Mouse (Mus musculus) embryonic facial prominence, embryonic 10.5 days (tissue): ENCODE measurements around the gene Acbd7. TPM values are rescaled to one million over a fixed set of nuclear protein-coding genes. Genes with fewer than 3 reads are reported as not detected.

Source experiments
- DNase-seq: peaks from one replicate; pipeline ENCODE4 v3.0.0-alpha.2; 2017; ENCODE audit warnings: low spot score
- H3K27ac ChIP-seq: fragments of 300-500 bp; sonication (generic); replicated peaks from 2 replicates; pipeline ENCODE4 v1.5.1; 2016; ENCODE audit warnings: mild to moderate bottlenecking
- H3K27me3 ChIP-seq: fragments of 300-500 bp; sonication (generic); replicated peaks from 2 replicates; pipeline ENCODE4 v1.6.1; 2016; ENCODE audit warnings: low read depth, mild to moderate bottlenecking; ENCODE audit not compliant: poor library complexity, severe bottlenecking
- H3K36me3 ChIP-seq: fragments of 300-500 bp; sonication (generic); replicated peaks from 2 replicates; pipeline ENCODE4 v1.6.1; 2016; ENCODE audit warnings: mild to moderate bottlenecking, moderate library complexity
- H3K4me1 ChIP-seq: fragments of 300-500 bp; sonication (generic); 2 replicates; pipeline ENCODE4 v1.6.1; 2016
- H3K4me3 ChIP-seq: fragments of 300-500 bp; sonication (generic); 2 replicates; pipeline ENCODE4 v1.5.1; 2016; ENCODE audit warnings: mild to moderate bottlenecking, moderate library complexity
- H3K9me3 ChIP-seq: fragments of 300-500 bp; sonication (generic); 2 replicates; pipeline ENCODE4 v1.6.1; 2016; ENCODE audit warnings: mild to moderate bottlenecking
- WGBS: fragments of 180-500 bp; shearing (Covaris S2); methylation state at CpG from one replicate; pipeline ENCODE4 v1.1.7; 2016; 5-methylcytosine and 5-hydroxymethylcytosine counted together
- polyA plus RNA-seq: library from polyadenylated mRNA; unstranded; fragments of >200 nt; fragmentation: Nextera tagmentation; extraction: Ambion mirVana; gene quantifications from 2 replicates; pipeline ENCODE4 v1.2.1, GENCODE M21; 2016

Gene Acbd7
- polyA plus RNA-seq, 1 experiment from 2014 or later, result 0.31 TPM

- H3K9me3 ChIP-seq, result no peaks in the 10 kb centered on the region
- H3K4me1 ChIP-seq, result peaks cover 20% of the 10 kb centered on the region
- H3K27me3 ChIP-seq, result peaks cover 18% of the 10 kb centered on the region
- H3K36me3 ChIP-seq, result peaks cover 26% of the 10 kb centered on the region
- WGBS, result under 1% methylated on average over 45 of the region's 45 CpGs
- H3K27ac ChIP-seq, result peak within 1 kb of the TSS; percentile 89
- DNase-seq, result peak; percentile 97
- H3K4me3 ChIP-seq, result peak within 1 kb of the TSS; percentile 79
Observed at GRCm38 (mm10) chr2:3332484-3333242, 3.3 kb upstream of the Acbd7 start, which contains the start of gene Rpp38. Gene Rpp38, minus strand, starts transcription at chr2:3332643.

GRCm38 (mm10) chr2:3333761-3334160 is 2.2 kb upstream of the Acbd7 start:
- H3K4me1 ChIP-seq, result peaks cover 20% of the 10 kb centered on the region

GRCm38 (mm10) chr2:3348422-3348821 is 12.5 kb downstream of the Acbd7 start:
- Histone ChIP-seq H3K4me3 (no peak overlapping the region), H3K9me3 (no peaks in the 10 kb centered on the region), H3K27ac (no peak overlapping the region), H3K4me1 (no peaks in the 10 kb centered on the region), H3K27me3 (no peaks in the 10 kb centered on the region), H3K36me3 (no peaks in the 10 kb centered on the region)
- WGBS, result 80% methylated on average over 4 of the region's 4 CpGs
- no peak for DNase-seq

More at GRCm38 (mm10) chr2:3333761-3334160, 2.2 kb upstream of the Acbd7 start:
- peaks cover 15% of the 10 kb centered on the region for H3K36me3 ChIP-seq
- H3K9me3 ChIP-seq, result no peaks in the 10 kb centered on the region
- WGBS, result 92% methylated on average over 12 of the region's 12 CpGs
- no peak overlapping the region for H3K27ac ChIP-seq
- no peak for DNase-seq
- H3K4me3 ChIP-seq, result no peak overlapping the region
- H3K27me3 ChIP-seq, result peaks cover 20% of the 10 kb centered on the region

- Histone ChIP-seq H3K27ac (no peak overlapping the region), H3K4me3 (no peak overlapping the region), H3K36me3 (no peaks in the 10 kb centered on the region), H3K9me3 (no peaks in the 10 kb centered on the region), H3K4me1 (no peaks in the 10 kb centered on the region), H3K27me3 (no peaks in the 10 kb centered on the region)
- whole genome bisulfite sequencing, result 22% methylated on average over 3 of the region's 3 CpGs
- DNase-seq, result no peak
Observed at GRCm38 (mm10) chr2:3348919-3349318, 13.0 kb downstream of the Acbd7 start.

GRCm38 (mm10) chr2:3353160-3353559 is 17.2 kb downstream of the Acbd7 start:
- H3K27me3 ChIP-seq, result no peaks in the 10 kb centered on the region
- no peak for DNase-seq
- no peaks in the 10 kb centered on the region for H3K9me3 ChIP-seq
- no peaks in the 10 kb centered on the region for H3K4me1 ChIP-seq
- no peak overlapping the region for H3K4me3 ChIP-seq
- H3K36me3 ChIP-seq, result no peaks in the 10 kb centered on the region
- no peak overlapping the region for H3K27ac ChIP-seq

GRCm38 (mm10) chr2:3355793-3356192 is 19.8 kb downstream of the Acbd7 start:
- WGBS, result 94% methylated on average over 8 of the region's 8 CpGs
- Histone ChIP-seq H3K9me3 (no peaks in the 10 kb centered on the region), H3K27me3 (no peaks in the 10 kb centered on the region), H3K4me1 (no peaks in the 10 kb centered on the region), H3K27ac (no peak overlapping the region), H3K36me3 (no peaks in the 10 kb centered on the region), H3K4me3 (no peak overlapping the region)
- DNase-seq, result no peak

- Histone ChIP-seq H3K9me3 (no peaks in the 10 kb centered on the region), H3K4me1 (no peaks in the 10 kb centered on the region), H3K27ac (no peak overlapping the region), H3K4me3 (no peak overlapping the region), H3K27me3 (no peaks in the 10 kb centered on the region), H3K36me3 (no peaks in the 10 kb centered on the region)
- 78% methylated on average over 3 of the region's 3 CpGs for WGBS
- no peak for DNase-seq
Observed at GRCm38 (mm10) chr2:3356311-3356710, 20.3 kb downstream of the Acbd7 start.

- Histone ChIP-seq H3K4me3 (no peak overlapping the region), H3K27me3 (no peaks in the 10 kb centered on the region), H3K4me1 (no peaks in the 10 kb centered on the region), H3K9me3 (no peaks in the 10 kb centered on the region), H3K27ac (no peak overlapping the region), H3K36me3 (no peaks in the 10 kb centered on the region)
- no peak for DNase-seq
- 81% methylated on average over 3 of the region's 3 CpGs for WGBS
Observed at GRCm38 (mm10) chr2:3357887-3358286, 21.9 kb downstream of the Acbd7 start.

- no peaks in the 10 kb centered on the region for H3K4me1 ChIP-seq
- no peak overlapping the region for H3K4me3 ChIP-seq
- no peaks in the 10 kb centered on the region for H3K9me3 ChIP-seq
- 85% methylated on average over 3 of the region's 3 CpGs for WGBS
- DNase-seq, result no peak
- H3K27me3 ChIP-seq, result no peaks in the 10 kb centered on the region
- no peak overlapping the region for H3K27ac ChIP-seq
- H3K36me3 ChIP-seq, result no peaks in the 10 kb centered on the region
Observed at GRCm38 (mm10) chr2:3361067-3361466, 25.1 kb downstream of the Acbd7 start.

GRCm38 (mm10) chr2:3365127-3365526 is 29.2 kb downstream of the Acbd7 start:
- Histone ChIP-seq H3K4me1 (no peaks in the 10 kb centered on the region), H3K36me3 (no peaks in the 10 kb centered on the region), H3K9me3 (no peaks in the 10 kb centered on the region), H3K27ac (no peak overlapping the region), H3K4me3 (no peak overlapping the region), H3K27me3 (no peaks in the 10 kb centered on the region)
- 65% methylated on average over 4 of the region's 4 CpGs for WGBS
- no peak for DNase-seq

- no peak for DNase-seq
- Histone ChIP-seq H3K4me3 (no peak overlapping the region), H3K36me3 (no peaks in the 10 kb centered on the region), H3K9me3 (no peaks in the 10 kb centered on the region), H3K4me1 (no peaks in the 10 kb centered on the region), H3K27me3 (no peaks in the 10 kb centered on the region), H3K27ac (no peak overlapping the region)
- WGBS, result 86% methylated on average over 6 of the region's 6 CpGs
Observed at GRCm38 (mm10) chr2:3387105-3387860, 51.3 kb downstream of the Acbd7 start.
